Mouse (Mus musculus): ENCODE results near the gene Lgals12. TPM values are rescaled to one million over a fixed set of nuclear protein-coding genes. Genes with fewer than 3 reads are reported as not detected.

The Lgals12 gene
- polyA plus RNA-seq, 1 experiment from 2014 or later: not detected

GRCm38 (mm10) chr19:7556641-7557040 lies 50.4 kb downstream of the Lgals12 start:
- peaks cover 10% of the 10 kb centered on the region for H3K4me1 ChIP-seq
- H3K4me3 ChIP-seq: no peak overlapping the region
- 95% methylated on average over 1 of the region's 1 CpGs for WGBS
- no peak overlapping the region for H3K9ac ChIP-seq
- H3K27me3 ChIP-seq (replicated peaks): 0 out of 2 replicates have a peak, but pooled peaks cover 7% of the 10 kb centered on the region
- no peak for ATAC-seq (ENCODE audit: low FRiP score, low read depth)
- H3K27ac ChIP-seq: no peak overlapping the region
- H3K4me2 ChIP-seq (replicated peaks): no peak overlapping the region
- no peaks in the 10 kb centered on the region for H3K9me3 ChIP-seq
- no peaks in the 10 kb centered on the region for H3K36me3 ChIP-seq

DNA sequence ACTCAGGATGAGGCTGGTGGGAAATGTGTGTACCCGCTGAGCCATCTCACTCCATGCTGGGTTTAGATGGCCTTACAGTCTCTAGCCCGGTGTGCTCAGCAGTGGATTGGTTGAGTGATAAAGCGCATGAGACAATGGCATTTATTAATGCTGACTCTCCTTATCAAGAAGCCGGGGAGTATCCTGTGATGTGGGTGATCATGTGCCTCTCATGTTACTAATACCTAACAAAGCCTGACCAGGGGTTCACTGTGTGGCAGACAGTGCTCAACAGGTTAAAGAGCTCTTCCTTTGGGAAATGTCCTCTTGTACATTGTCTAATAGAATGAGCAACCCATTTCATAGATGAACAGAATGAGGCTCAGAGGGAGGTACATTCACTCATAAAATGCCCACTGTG lies 52.1 kb downstream of the Lgals12 start:
- Histone ChIP-seq H3K4me2 (replicated peaks) (no peak overlapping the region), H3K36me3 (no peaks in the 10 kb centered on the region), H3K27ac (no peak overlapping the region), H3K4me3 (no peak overlapping the region), H3K27me3 (replicated peaks) (0 out of 2 replicates have a peak, but pooled peaks cover 7% of the 10 kb centered on the region), H3K9me3 (no peaks in the 10 kb centered on the region), H3K9ac (no peak overlapping the region), H3K4me1 (peaks cover 10% of the 10 kb centered on the region)
- WGBS: 78% methylated on average over 4 of the region's 4 CpGs
- no peak for ATAC-seq (ENCODE audit: low FRiP score, low read depth)

DNA sequence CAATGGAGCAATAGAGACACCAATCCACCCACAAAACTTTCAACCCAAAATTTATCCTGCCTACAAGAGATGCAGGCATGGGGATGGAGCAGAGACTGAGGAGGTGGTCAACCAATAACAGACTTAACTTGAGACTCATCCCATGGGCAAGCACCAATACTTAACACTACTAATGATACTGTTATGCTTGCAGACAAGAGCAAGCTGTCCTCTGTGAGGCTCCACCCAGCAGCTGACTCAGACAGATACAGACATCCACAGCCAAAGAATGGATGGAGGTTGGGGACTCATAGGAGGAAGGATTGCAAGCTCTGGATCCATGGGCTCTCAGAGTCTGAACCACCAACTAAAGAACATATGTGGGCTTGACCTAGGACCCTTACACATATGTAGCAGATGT lies 53.6 kb downstream of the Lgals12 start:
- H3K4me2 ChIP-seq (replicated peaks): no peak overlapping the region
- no peak overlapping the region for H3K9ac ChIP-seq
- no peaks in the 10 kb centered on the region for H3K9me3 ChIP-seq
- no peaks in the 10 kb centered on the region for H3K36me3 ChIP-seq
- H3K27me3 ChIP-seq (replicated peaks): 0 out of 2 replicates have a peak, but pooled peaks cover 7% of the 10 kb centered on the region
- no peak overlapping the region for H3K27ac ChIP-seq
- peaks cover 10% of the 10 kb centered on the region for H3K4me1 ChIP-seq
- H3K4me3 ChIP-seq: no peak overlapping the region
- ATAC-seq (ENCODE audit: low FRiP score, low read depth): no peak

DNA sequence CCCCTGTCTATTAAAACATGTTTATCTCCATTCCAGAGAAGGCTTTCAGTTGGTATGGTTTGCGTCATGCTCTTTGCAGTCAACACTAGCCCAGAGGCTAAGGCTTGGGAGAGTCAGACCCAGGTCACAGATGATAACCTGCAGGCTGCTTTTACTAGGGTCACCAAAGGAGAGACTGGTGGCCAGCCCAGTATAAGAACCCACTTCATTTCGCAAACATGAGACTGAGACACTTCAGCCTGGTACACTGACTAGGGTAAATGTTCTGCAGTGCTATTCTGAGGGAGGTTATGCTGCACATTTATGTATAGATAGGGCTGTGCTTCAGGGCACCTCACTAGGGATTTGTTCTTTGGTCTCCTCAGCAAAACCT lies 54.7 kb downstream of the Lgals12 start:
- no peak for ATAC-seq (ENCODE audit: low FRiP score, low read depth)
- Histone ChIP-seq H3K36me3 (no peaks in the 10 kb centered on the region), H3K27ac (no peak overlapping the region), H3K9ac (no peak overlapping the region), H3K27me3 (replicated peaks) (no peaks in the 10 kb centered on the region), H3K9me3 (no peaks in the 10 kb centered on the region), H3K4me2 (replicated peaks) (no peak overlapping the region), H3K4me3 (no peak overlapping the region), H3K4me1 (peaks cover 2% of the 10 kb centered on the region; the same call in 1 of the 2 replicates)
- WGBS: 86% methylated on average over 2 of the region's 2 CpGs

GRCm38 (mm10) chr19:7551550-7552300 lies 55.3 kb downstream of the Lgals12 start:
- Histone ChIP-seq H3K4me2 (replicated peaks) (no peak overlapping the region), H3K9ac (no peak overlapping the region), H3K27me3 (replicated peaks) (no peaks in the 10 kb centered on the region), H3K4me1 (no peaks in the 10 kb centered on the region), H3K27ac (no peak overlapping the region), H3K36me3 (no peaks in the 10 kb centered on the region), H3K4me3 (no peak overlapping the region), H3K9me3 (no peaks in the 10 kb centered on the region)
- WGBS: 75% methylated on average over 4 of the region's 4 CpGs
- no peak for ATAC-seq (ENCODE audit: low FRiP score, low read depth)

- H3K27me3 ChIP-seq (replicated peaks): no peaks in the 10 kb centered on the region
- no peaks in the 10 kb centered on the region for H3K36me3 ChIP-seq
- H3K9me3 ChIP-seq: peaks cover 4% of the 10 kb centered on the region; the same call in 1 of the 2 replicates
- H3K9ac ChIP-seq: no peak overlapping the region
- no peak overlapping the region for H3K4me3 ChIP-seq
- no peak overlapping the region for H3K4me2 ChIP-seq (replicated peaks)
- ATAC-seq (ENCODE audit: low FRiP score, low read depth): no peak
- WGBS: 92% methylated on average over 3 of the region's 3 CpGs
- no peak overlapping the region for H3K27ac ChIP-seq
- H3K4me1 ChIP-seq: no peaks in the 10 kb centered on the region
Observed at GRCm38 (mm10) chr19:7548924-7549323, 58.1 kb downstream of the Lgals12 start.

Other genes starting within 250 kb of the Lgals12 start
- gene Spindoc, start 224.2 kb downstream of the Lgals12 start, polyA plus RNA-seq (2016; fragmentation: Nextera tagmentation; extraction: Ambion mirVana): 42.8 and 46.6 TPM in 2 replicates
- gene 2700081O15Rik, start 189.6 kb downstream of the Lgals12 start, polyA plus RNA-seq (2016; fragmentation: Nextera tagmentation; extraction: Ambion mirVana): 21.6 and 22.7 TPM in 2 replicates
- 390 and 430 TPM in 2 replicates for gene Rtn3, start 123.9 kb downstream of the Lgals12 start, polyA plus RNA-seq (2016; fragmentation: Nextera tagmentation; extraction: Ambion mirVana)
- gene Atl3, start 113.2 kb downstream of the Lgals12 start, polyA plus RNA-seq (2016; fragmentation: Nextera tagmentation; extraction: Ambion mirVana): 7.3 and 8.3 TPM in 2 replicates
- gene Pla2g16, start 49.7 kb downstream of the Lgals12 start, polyA plus RNA-seq (2016; fragmentation: Nextera tagmentation; extraction: Ambion mirVana): 2.9 and 3.5 TPM in 2 replicates
- gene Hrasls5, start 5.3 kb upstream of the Lgals12 start, polyA plus RNA-seq (2016; fragmentation: Nextera tagmentation; extraction: Ambion mirVana): not detected in 2 replicates
- gene Slc22a19, start 104.1 kb upstream of the Lgals12 start, polyA plus RNA-seq (2016; fragmentation: Nextera tagmentation; extraction: Ambion mirVana): not detected in 2 replicates
- not detected in 2 replicates for gene Slc22a26, start 195.5 kb upstream of the Lgals12 start, polyA plus RNA-seq (2016; fragmentation: Nextera tagmentation; extraction: Ambion mirVana)